ENCODE assay signal across 20 mouse cellular contexts in the genomic region with DNA sequence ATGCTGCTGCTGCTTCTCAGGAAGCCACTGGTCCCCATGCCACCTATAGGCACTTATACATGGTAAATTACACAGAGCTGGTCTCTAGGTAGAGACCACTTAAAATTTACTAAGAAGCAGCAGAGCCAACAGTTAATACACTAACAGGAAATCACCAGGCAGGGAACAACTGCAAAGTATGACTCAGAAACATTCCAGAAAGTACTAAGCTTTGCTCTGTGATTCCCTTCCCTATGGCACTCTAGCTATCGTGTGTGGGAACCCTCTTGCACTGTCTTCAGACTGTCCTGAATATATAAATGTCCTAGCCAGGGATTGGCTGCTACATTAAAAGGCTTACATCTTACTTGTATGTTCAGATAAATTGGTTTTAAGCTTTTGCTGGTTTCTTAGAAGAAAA.
"Had no signal": no experiment of that assay in that cellular context is flagged by ENCODE, and none has a peak within 500 bp of the region (broad histone marks: within the 10 kb centered on the region; RNA-seq: fewer than 3 reads in every experiment).

No protein-coding gene starts in this region.

- H3K27me3 ChIP-seq: limb, embryonic 13.5 days; liver, embryonic 12.5 days; liver, embryonic 15.5 days; lung, embryonic 15.5 days; megakaryocyte, embryonic 14.5 days; midbrain, embryonic 13.5 days; stomach, embryonic 15.5 days had no signal

- ATAC-seq: liver, embryonic 12.5 days; midbrain, embryonic 13.5 days; midbrain, embryonic 16.5 days had no signal

- H3K27ac ChIP-seq: kidney, postnatal 0 days; limb, embryonic 10.5 days; limb, embryonic 13.5 days; liver, embryonic 12.5 days; liver, embryonic 15.5 days; lung, embryonic 15.5 days; midbrain, embryonic 10.5 days; midbrain, embryonic 13.5 days; stomach, embryonic 15.5 days had no signal

- H3K9ac ChIP-seq: limb, embryonic 13.5 days; liver, embryonic 12.5 days; liver, embryonic 15.5 days; lung, embryonic 15.5 days; midbrain, embryonic 13.5 days; stomach, embryonic 15.5 days had no signal

- H3K4me3 ChIP-seq: limb, embryonic 10.5 days; limb, embryonic 13.5 days; liver, embryonic 12.5 days; liver, embryonic 15.5 days; lung, embryonic 15.5 days; megakaryocyte, embryonic 14.5 days; midbrain, embryonic 10.5 days; midbrain, embryonic 13.5 days; stomach, embryonic 15.5 days had no signal

- H3K9me3 ChIP-seq: limb, embryonic 10.5 days; liver, embryonic 12.5 days; liver, embryonic 15.5 days; lung, embryonic 15.5 days; midbrain, embryonic 10.5 days; midbrain, embryonic 13.5 days; stomach, embryonic 15.5 days had no signal

- DNase-seq: kidney, adult 2 months; kidney, postnatal 25 days; liver; lung, adult 18-20 months; lung, postnatal 10 days; lung, postnatal 36 days; right cerebral cortex, postnatal 14 days; right cerebral cortex, postnatal 4 days; thymus, postnatal 25 days had no signal

- H3K4me2 ChIP-seq: limb, embryonic 13.5 days; liver, embryonic 12.5 days; liver, embryonic 15.5 days; lung, embryonic 15.5 days; midbrain, embryonic 13.5 days; stomach, embryonic 15.5 days had no signal

- H3K4me1 ChIP-seq: limb, embryonic 10.5 days; limb, embryonic 13.5 days; lung, embryonic 15.5 days; midbrain, embryonic 10.5 days; stomach, embryonic 15.5 days had no signal
